Mouse (Mus musculus) limb, embryonic 13.5 days (tissue): ENCODE data around the gene Nipal1. TPM values are rescaled to one million over a fixed set of nuclear protein-coding genes. Genes with fewer than 3 reads are reported as not detected.
A peak's percentile ranks its signal among the peaks of the same experiment; 100 is the strongest.

Source experiments
- ATAC-seq: fragments of 200-750 bp; cut with Nextera tagmentation; 2 replicates; pipeline ENCODE4 v1.8.0; 2017; ENCODE audit warnings: low read depth, moderate number of reproducible peaks, moderate TSS enrichment; ENCODE audit not compliant: low FRiP score
- H3K27ac ChIP-seq: fragments of 300-500 bp; sonication (generic); 2 replicates; pipeline ENCODE4 v1.5.1; 2015; ENCODE audit warnings: inconsistent platforms, mild to moderate bottlenecking, moderate library complexity
- H3K27me3 ChIP-seq: fragments of 300-500 bp; sonication (generic); 2 replicates; pipeline ENCODE4 v1.6.1; 2015; ENCODE audit warnings: mild to moderate bottlenecking, inconsistent platforms
- H3K36me3 ChIP-seq: fragments of 300-500 bp; sonication (generic); 2 replicates; pipeline ENCODE4 v1.6.1; 2015; ENCODE audit warnings: inconsistent platforms, mild to moderate bottlenecking, moderate library complexity
- H3K4me1 ChIP-seq: fragments of 300-500 bp; sonication (generic); 2 replicates; pipeline ENCODE4 v1.6.1; 2015; ENCODE audit warnings: inconsistent platforms
- H3K4me2 ChIP-seq: fragments of 300-500 bp; sonication (generic); replicated peaks from 2 replicates; pipeline ENCODE4 v1.6.1; 2015; ENCODE audit warnings: inconsistent platforms, mild to moderate bottlenecking, moderate library complexity
- H3K4me3 ChIP-seq: fragments of 300-500 bp; sonication (generic); 2 replicates; pipeline ENCODE4 v1.5.1; 2015; ENCODE audit warnings: moderate library complexity, mild to moderate bottlenecking, inconsistent platforms
- H3K9ac ChIP-seq: fragments of 300-500 bp; sonication (generic); 2 replicates; pipeline ENCODE4 v1.6.1; 2015; ENCODE audit warnings: mild to moderate bottlenecking, inconsistent platforms
- H3K9me3 ChIP-seq: fragments of 300-500 bp; sonication (generic); 2 replicates; pipeline ENCODE4 v1.6.1; 2016; ENCODE audit warnings: inconsistent platforms
- WGBS: fragments of 180-500 bp; shearing (Covaris S2); methylation state at CpG from one replicate; pipeline ENCODE4 v1.1.7; 2015; 5-methylcytosine and 5-hydroxymethylcytosine counted together
- polyA plus RNA-seq: library from polyadenylated mRNA; unstranded; fragments of >200 nt; fragmentation: Nextera tagmentation; extraction: Ambion mirVana; gene quantifications from 2 replicates; pipeline ENCODE4 v1.2.1, GENCODE M21; 2015

The Nipal1 gene
- polyA plus RNA-seq: 3.7 and 4.0 TPM in 2 replicates

- H3K4me1 ChIP-seq: peaks cover 10% of the 10 kb centered on the region
- peaks cover 48% of the 10 kb centered on the region for H3K27me3 ChIP-seq
- no peaks in the 10 kb centered on the region for H3K36me3 ChIP-seq
- H3K9me3 ChIP-seq: no peaks in the 10 kb centered on the region
- peak within 1 kb of the TSS; percentile 53 for H3K4me3 ChIP-seq
- H3K9ac ChIP-seq: peak within 1 kb of the TSS; percentile 61; the same call in 1 of the 2 replicates
- H3K27ac ChIP-seq: no peak within 1 kb of the TSS
- WGBS: 1% methylated on average over 25 of the region's 25 CpGs
- H3K4me2 ChIP-seq: peak within 1 kb of the TSS; percentile 88
- ATAC-seq: peak; percentile 95
Measured at GRCm38 (mm10) chr5:72647418-72647907, at the start of gene Nipal1. Gene Nipal1 (plus strand): TSS chr5:72647795.

GRCm38 (mm10) chr5:72601006-72601405, 46.6 kb upstream of the Nipal1 start:
- no peaks in the 10 kb centered on the region for H3K36me3 ChIP-seq
- H3K4me1 ChIP-seq: no peaks in the 10 kb centered on the region
- H3K9me3 ChIP-seq: no peaks in the 10 kb centered on the region
- H3K9ac ChIP-seq: no peak overlapping the region
- no peak for ATAC-seq
- H3K4me3 ChIP-seq: no peak overlapping the region
- H3K27ac ChIP-seq: no peak overlapping the region
- 14% methylated on average over 5 of the region's 5 CpGs for WGBS
- no peak overlapping the region for H3K4me2 ChIP-seq
- no peaks in the 10 kb centered on the region for H3K27me3 ChIP-seq

DNA sequence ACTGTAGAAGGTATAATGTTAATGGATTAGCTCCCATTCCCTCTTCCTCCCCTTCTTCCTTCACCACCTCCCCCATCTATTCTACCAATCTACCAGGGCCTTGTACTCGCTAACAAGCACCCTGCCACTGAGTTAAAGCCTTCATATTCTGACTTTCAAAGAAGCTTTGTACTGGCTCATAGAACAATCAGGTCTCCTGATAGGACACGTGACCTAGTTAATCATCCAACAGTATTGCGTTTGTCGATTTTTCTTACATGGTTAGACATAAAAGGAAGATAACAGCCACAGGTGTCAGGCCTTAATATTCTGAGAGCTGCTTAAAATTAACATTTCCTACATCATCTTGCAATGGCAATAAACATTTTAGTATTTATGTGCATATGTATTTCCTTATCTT, 44.5 kb upstream of the Nipal1 start:
- Histone ChIP-seq H3K36me3 (no peaks in the 10 kb centered on the region), H3K4me3 (no peak overlapping the region), H3K9me3 (no peaks in the 10 kb centered on the region), H3K27me3 (no peaks in the 10 kb centered on the region), H3K27ac (no peak overlapping the region), H3K4me1 (no peaks in the 10 kb centered on the region), H3K4me2 (no peak overlapping the region), H3K9ac (no peak overlapping the region)
- WGBS: 91% methylated on average over 4 of the region's 4 CpGs
- ATAC-seq: no peak

DNA sequence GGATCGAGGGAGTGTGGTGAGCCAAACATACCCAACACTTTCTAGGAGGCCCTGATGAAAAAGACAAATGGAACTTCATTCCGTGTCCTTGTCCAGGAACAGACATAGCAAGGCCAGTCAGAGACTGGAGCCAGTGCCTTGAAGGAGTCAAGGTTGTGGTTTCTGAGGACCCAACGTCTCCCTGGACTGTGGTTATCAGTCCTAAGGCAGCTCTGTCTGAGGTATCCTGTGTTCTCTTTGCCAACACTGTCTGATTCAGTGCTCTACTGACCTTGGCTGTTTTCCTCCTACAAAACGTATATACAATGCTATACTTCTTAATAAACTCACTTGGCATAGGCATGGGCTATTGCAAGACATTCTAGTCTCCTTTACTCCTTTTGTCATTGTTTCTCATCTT, 30.2 kb upstream of the Nipal1 start:
- no peak for ATAC-seq
- H3K9me3 ChIP-seq: no peaks in the 10 kb centered on the region
- no peak overlapping the region for H3K9ac ChIP-seq
- WGBS: 81% methylated on average over 4 of the region's 4 CpGs
- no peak overlapping the region for H3K27ac ChIP-seq
- H3K4me2 ChIP-seq: no peak overlapping the region
- H3K27me3 ChIP-seq: no peaks in the 10 kb centered on the region
- H3K4me3 ChIP-seq: no peak overlapping the region
- no peaks in the 10 kb centered on the region for H3K36me3 ChIP-seq
- no peaks in the 10 kb centered on the region for H3K4me1 ChIP-seq

DNA sequence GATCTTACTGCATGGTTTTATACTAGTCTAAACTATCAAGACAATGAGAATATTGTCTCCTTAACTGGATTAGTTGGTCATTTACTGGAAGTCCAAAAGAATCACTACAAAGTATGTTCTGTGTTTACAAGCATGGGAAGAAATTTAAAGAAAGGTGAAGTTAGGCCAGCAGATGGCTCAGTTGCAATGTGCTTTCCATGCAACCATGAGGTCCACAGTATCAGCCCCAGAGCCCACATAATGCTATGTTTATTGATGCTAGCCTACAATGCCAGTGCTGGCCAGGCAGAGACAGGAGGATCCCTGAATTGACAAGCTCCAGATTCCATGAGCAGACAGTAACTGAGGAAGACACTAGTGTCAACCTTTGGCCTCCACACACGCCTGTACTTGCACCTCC, 26.6 kb upstream of the Nipal1 start:
- Histone ChIP-seq H3K9me3 (no peaks in the 10 kb centered on the region), H3K4me2 (no peak overlapping the region), H3K9ac (no peak overlapping the region), H3K4me1 (no peaks in the 10 kb centered on the region), H3K36me3 (no peaks in the 10 kb centered on the region), H3K4me3 (no peak overlapping the region), H3K27me3 (no peaks in the 10 kb centered on the region), H3K27ac (no peak overlapping the region)
- 89% methylated on average over 1 of the region's 1 CpGs for WGBS
- no peak for ATAC-seq

DNA sequence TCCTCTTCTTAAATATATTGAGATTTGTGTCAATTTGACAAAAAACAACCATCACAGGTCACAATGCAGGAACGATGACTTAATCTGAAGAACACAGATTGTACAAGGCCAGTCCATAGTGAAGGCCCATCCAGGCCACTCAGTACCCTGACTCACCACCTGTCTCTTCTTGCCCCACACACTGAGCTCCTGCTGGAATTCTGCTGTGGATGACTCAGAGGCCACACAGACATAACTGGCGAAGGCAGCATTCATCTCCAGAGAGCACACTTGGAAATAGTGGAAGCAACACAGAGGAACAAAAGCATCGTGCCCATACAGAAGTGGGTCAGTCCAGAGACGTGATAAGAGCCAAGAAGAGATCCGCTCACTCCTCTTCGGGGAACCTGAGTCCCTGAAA, 17.6 kb upstream of the Nipal1 start:
- no peak overlapping the region for H3K27ac ChIP-seq
- no peaks in the 10 kb centered on the region for H3K4me1 ChIP-seq
- 85% methylated on average over 6 of the region's 6 CpGs for WGBS
- H3K4me3 ChIP-seq: no peak overlapping the region
- H3K4me2 ChIP-seq: no peak overlapping the region
- H3K9ac ChIP-seq: no peak overlapping the region
- ATAC-seq: no peak
- H3K27me3 ChIP-seq: no peaks in the 10 kb centered on the region
- no peaks in the 10 kb centered on the region for H3K9me3 ChIP-seq
- H3K36me3 ChIP-seq: no peaks in the 10 kb centered on the region

- Histone ChIP-seq H3K27ac (no peak overlapping the region), H3K27me3 (no peaks in the 10 kb centered on the region), H3K4me3 (no peak overlapping the region), H3K4me1 (no peaks in the 10 kb centered on the region), H3K9ac (no peak overlapping the region), H3K4me2 (no peak overlapping the region), H3K9me3 (no peaks in the 10 kb centered on the region), H3K36me3 (no peaks in the 10 kb centered on the region)
- WGBS: 82% methylated on average over 9 of the region's 9 CpGs
- no peak for ATAC-seq
Measured at GRCm38 (mm10) chr5:72634791-72635271, 12.8 kb upstream of the Nipal1 start.

DNA sequence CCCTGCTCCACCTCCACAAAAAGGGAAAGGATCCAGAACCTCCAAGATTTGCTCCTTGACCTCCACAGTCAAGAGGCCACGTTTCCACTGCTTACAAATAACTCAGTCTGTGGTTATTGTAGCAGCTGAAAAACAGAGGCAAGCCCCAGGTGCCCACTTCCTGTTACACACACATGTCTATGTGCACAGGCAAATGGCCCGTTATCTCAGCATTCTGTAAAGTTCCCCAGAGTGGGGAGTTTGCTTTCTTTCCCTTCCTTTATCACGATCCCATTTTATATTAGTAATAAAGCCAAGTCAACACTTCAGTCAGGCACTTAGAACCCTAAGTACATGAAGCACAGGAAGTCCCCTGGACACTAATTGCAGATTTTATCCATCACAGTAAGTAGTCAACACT, 11.5 kb upstream of the Nipal1 start:
- H3K36me3 ChIP-seq: no peaks in the 10 kb centered on the region

GRCm38 (mm10) chr5:72636576-72636975, 11.0 kb upstream of the Nipal1 start:
- Histone ChIP-seq H3K27ac (no peak overlapping the region), H3K4me3 (no peak overlapping the region), H3K9me3 (no peaks in the 10 kb centered on the region), H3K9ac (no peak overlapping the region), H3K4me2 (no peak overlapping the region), H3K27me3 (no peaks in the 10 kb centered on the region), H3K36me3 (no peaks in the 10 kb centered on the region), H3K4me1 (no peaks in the 10 kb centered on the region)
- 87% methylated on average over 3 of the region's 3 CpGs for WGBS
- ATAC-seq: no peak

More for the DNA sequence above, 11.5 kb upstream of the Nipal1 start:
- Histone ChIP-seq H3K27me3 (no peaks in the 10 kb centered on the region), H3K9ac (no peak overlapping the region), H3K27ac (no peak overlapping the region), H3K4me1 (no peaks in the 10 kb centered on the region), H3K9me3 (no peaks in the 10 kb centered on the region), H3K4me3 (no peak overlapping the region), H3K4me2 (no peak overlapping the region)
- no peak for ATAC-seq
- WGBS: 42% methylated on average over 3 of the region's 3 CpGs

DNA sequence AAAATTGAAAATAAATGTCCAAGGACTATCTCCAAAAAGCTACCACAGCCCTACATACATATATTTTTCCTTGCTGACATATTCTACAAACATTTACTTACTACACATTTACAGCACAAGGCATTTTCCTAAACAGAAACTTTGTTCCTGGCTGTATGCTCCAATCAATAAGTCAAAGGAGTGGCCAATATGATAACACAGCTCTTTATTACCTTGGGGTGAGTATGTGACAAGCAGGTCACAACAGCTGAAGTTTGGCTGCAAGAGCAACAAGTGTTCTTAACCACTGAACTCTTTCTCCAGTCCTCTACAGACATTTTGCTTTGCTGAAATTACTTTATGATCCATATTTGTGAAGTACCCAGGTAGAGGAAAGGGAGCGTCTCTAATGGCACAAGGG, 7.5 kb upstream of the Nipal1 start:
- H3K27me3 ChIP-seq: peaks cover 10% of the 10 kb centered on the region; the same call in 1 of the 2 replicates
- H3K27ac ChIP-seq: no peak overlapping the region
- ATAC-seq: no peak
- WGBS: 96% methylated on average over 1 of the region's 1 CpGs
- H3K36me3 ChIP-seq: no peaks in the 10 kb centered on the region
- no peaks in the 10 kb centered on the region for H3K4me1 ChIP-seq
- no peak overlapping the region for H3K4me3 ChIP-seq
- no peak overlapping the region for H3K9ac ChIP-seq
- H3K4me2 ChIP-seq: no peak overlapping the region
- no peaks in the 10 kb centered on the region for H3K9me3 ChIP-seq

GRCm38 (mm10) chr5:72643655-72644054, 3.9 kb upstream of the Nipal1 start:
- 52% methylated on average over 7 of the region's 7 CpGs for WGBS

DNA sequence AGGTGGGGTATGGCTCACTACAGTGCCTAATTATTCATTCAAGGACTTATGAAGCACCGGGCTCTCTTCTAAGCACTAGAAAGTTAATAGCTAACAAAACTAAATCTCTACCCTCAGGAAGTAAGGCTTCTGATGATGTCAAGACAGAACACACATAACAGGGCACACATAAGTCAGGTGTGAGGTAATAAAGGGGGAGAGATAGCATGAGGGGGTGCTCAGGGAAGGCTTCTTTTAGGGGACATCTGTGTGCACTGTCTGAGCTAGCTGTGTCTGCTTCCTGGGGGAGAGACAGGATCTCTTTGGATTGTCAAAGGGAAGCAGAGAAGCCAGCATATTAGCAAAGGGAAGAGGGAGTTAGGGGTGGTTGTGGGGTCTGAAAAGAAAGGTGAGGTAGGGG, 3.4 kb upstream of the Nipal1 start, which contains the start of gene Cnga1:
Gene Cnga1, minus strand, starts transcription at position 101 of the 400 bp plus-strand sequence.
- Histone ChIP-seq H3K9ac (no peak within 1 kb of the TSS), H3K4me3 (no peak within 1 kb of the TSS), H3K4me1 (peaks cover 10% of the 10 kb centered on the region), H3K27ac (no peak within 1 kb of the TSS), H3K4me2 (no peak within 1 kb of the TSS), H3K9me3 (no peaks in the 10 kb centered on the region), H3K27me3 (peaks cover 41% of the 10 kb centered on the region), H3K36me3 (no peaks in the 10 kb centered on the region)
- 45% methylated on average over 1 of the region's 1 CpGs for WGBS
- ATAC-seq: no peak

More at GRCm38 (mm10) chr5:72643655-72644054, 3.9 kb upstream of the Nipal1 start:
- H3K36me3 ChIP-seq: no peaks in the 10 kb centered on the region
- H3K4me2 ChIP-seq: no peak overlapping the region
- no peak overlapping the region for H3K27ac ChIP-seq
- peaks cover 10% of the 10 kb centered on the region for H3K4me1 ChIP-seq
- peaks cover 36% of the 10 kb centered on the region for H3K27me3 ChIP-seq
- no peak for ATAC-seq
- no peaks in the 10 kb centered on the region for H3K9me3 ChIP-seq
- H3K9ac ChIP-seq: no peak overlapping the region
- no peak overlapping the region for H3K4me3 ChIP-seq

DNA sequence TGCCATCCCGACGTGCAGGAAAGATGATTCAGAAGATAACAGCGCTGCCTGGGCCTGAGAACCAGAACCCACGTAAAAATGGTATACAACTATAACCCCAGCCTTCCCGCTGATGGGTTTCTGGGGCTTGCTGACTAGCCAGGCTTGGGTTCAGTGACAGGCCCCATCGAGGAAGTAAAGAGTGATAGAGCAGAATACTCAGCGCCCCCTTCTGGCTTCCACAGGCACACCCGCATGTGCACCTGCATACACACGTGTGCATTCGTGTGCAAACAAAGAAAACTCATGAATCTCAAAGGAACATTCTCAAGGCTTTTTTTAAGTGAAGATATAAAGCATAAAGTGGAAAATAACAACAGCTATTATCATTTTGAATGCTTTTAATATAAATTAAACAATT, 1.5 kb upstream of the Nipal1 start:
- no peaks in the 10 kb centered on the region for H3K36me3 ChIP-seq
- H3K27ac ChIP-seq: no peak overlapping the region
- peaks cover 48% of the 10 kb centered on the region for H3K27me3 ChIP-seq
- peaks cover 10% of the 10 kb centered on the region for H3K4me1 ChIP-seq
- H3K4me3 ChIP-seq: no peak overlapping the region
- WGBS: 32% methylated on average over 10 of the region's 10 CpGs
- ATAC-seq: no peak
- H3K9ac ChIP-seq: no peak overlapping the region
- H3K9me3 ChIP-seq: no peaks in the 10 kb centered on the region
- no peak overlapping the region for H3K4me2 ChIP-seq
